Mouse (Mus musculus) kidney, adult 2 months (tissue): ENCODE measurements around the gene Trnau1ap. TPM values are rescaled to one million over a fixed set of nuclear protein-coding genes. Genes with fewer than 3 reads are reported as not detected.
"Not testable (repeated sequence)": the region's sequence is repeated elsewhere in the genome, so short reads cannot be mapped to it uniquely, and the experiment has no call there.

Source experiments
- DNase-seq: peaks from one replicate; pipeline ENCODE4 v3.0.0; 2021
- H3K27ac ChIP-seq: fragments of 200-500 bp; 2 replicates; pipeline ENCODE4 v1.5.1; 2012; ENCODE audit warnings: low read depth, low read length, control low read depth, inconsistent platforms; ENCODE audit not compliant: insufficient read depth
- H3K27me3 ChIP-seq: fragments of 200-500 bp; replicated peaks from 2 replicates; pipeline ENCODE4 v1.6.1; 2012; ENCODE audit warnings: mild to moderate bottlenecking, moderate library complexity, low read length, inconsistent platforms; ENCODE audit not compliant: control insufficient read depth, insufficient read depth
- H3K36me3 ChIP-seq: fragments of 200-500 bp; 2 replicates; pipeline ENCODE4 v1.6.1; 2012; ENCODE audit warnings: mild to moderate bottlenecking, moderate library complexity, low read length, inconsistent platforms; ENCODE audit not compliant: control insufficient read depth, insufficient read depth
- H3K4me1 ChIP-seq: fragments of 200-500 bp; 2 replicates; pipeline ENCODE4 v1.6.1; 2011; ENCODE audit warnings: low read length; ENCODE audit not compliant: control insufficient read depth, insufficient read depth
- H3K4me3 ChIP-seq: fragments of 200-500 bp; 2 replicates; pipeline ENCODE4 v1.5.1; 2011; ENCODE audit warnings: mild to moderate bottlenecking, low read depth, low read length, control low read depth; ENCODE audit not compliant: insufficient read depth
- CTCF ChIP-seq: fragments of 200-500 bp; conservative IDR thresholded peaks from 2 replicates; pipeline ENCODE4 v1.5.1; 2011; ENCODE audit warnings: low read depth, mild to moderate bottlenecking, control low read depth, low read length, moderate library complexity, mixed read lengths; ENCODE audit not compliant: insufficient read depth, insufficient read length
- POLR2A ChIP-seq: fragments of 200-500 bp; IDR thresholded peaks from one replicate; pipeline ENCODE4 v1.6.1; 2011; ENCODE audit warnings: low read depth, low read length, control low read depth
- WGBS: fragments of 180-500 bp; shearing (Covaris S2); methylation state at CpG from one replicate; pipeline ENCODE4 v1.1.7; 2018; 5-methylcytosine and 5-hydroxymethylcytosine counted together
- polyA plus RNA-seq: library from polyadenylated mRNA; depleted of rRNA; stranded (reverse); fragments of >200 nt; gene quantifications from 2 replicates; pipeline ENCODE4 v1.2.3, GENCODE M21; 2012

The Trnau1ap gene
- polyA plus RNA-seq, 1 experiment: 30.2 TPM

- Histone ChIP-seq H3K4me3 (no peak overlapping the region), H3K27me3 (no peaks in the 10 kb centered on the region), H3K36me3 (no peaks in the 10 kb centered on the region), H3K4me1 (peaks cover 4% of the 10 kb centered on the region; the same call in 1 of the 2 replicates), H3K27ac (no peak overlapping the region)
- DNase-seq: no peak
- TF ChIP-seq CTCF (no peak), POLR2A (no peak)
- 77% methylated on average over 4 of the region's 4 CpGs for WGBS
Measured at GRCm38 (mm10) chr4:132291056-132291455, 38.3 kb downstream of the Trnau1ap start.

DNA sequence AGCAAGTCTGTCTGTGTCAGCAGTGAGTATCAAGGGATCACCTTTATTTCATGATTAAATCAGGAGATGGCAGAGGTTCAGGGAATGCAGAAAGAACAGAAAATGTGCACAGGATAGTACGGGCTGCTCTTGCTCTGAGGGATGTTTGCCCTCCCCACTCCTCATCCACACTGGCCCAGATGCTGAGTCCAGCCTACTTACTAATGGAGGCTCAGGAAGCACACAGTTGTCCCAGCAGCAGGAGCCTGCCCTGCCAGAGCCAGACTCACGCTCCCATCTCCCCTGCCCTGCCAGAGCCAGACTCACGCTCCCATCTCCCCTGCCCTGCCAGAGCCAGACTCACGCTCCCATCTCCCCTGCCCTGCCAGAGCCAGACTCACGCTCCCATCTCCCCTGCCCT, 40.5 kb downstream of the Trnau1ap start:
- not testable (repeated sequence) for DNase-seq, H3K36me3 ChIP-seq

DNA sequence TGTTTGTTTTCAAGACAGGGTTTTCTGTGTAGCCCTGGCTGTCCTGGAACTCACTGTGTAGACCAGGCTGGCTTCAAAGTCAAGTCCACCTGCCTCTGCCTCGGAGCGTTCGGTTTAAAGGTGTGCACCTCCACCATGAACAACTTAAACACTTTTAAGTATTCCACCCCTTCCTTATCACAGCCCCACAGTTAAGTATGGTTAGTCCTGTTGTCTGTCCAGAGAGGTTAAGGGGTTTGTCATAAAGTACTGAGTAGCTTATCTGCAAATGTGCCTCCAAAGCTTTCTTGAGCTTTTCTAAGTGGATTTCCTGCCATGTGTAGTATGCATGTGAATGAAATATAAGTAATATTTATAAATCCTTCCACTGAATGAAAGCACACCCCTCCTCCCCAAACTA, 53.4 kb downstream of the Trnau1ap start:
- TF ChIP-seq CTCF (no peak), POLR2A (no peak)
- H3K36me3 ChIP-seq: no peaks in the 10 kb centered on the region
- WGBS: 87% methylated on average over 3 of the region's 3 CpGs
- no peaks in the 10 kb centered on the region for H3K4me1 ChIP-seq
- H3K27me3 ChIP-seq: no peaks in the 10 kb centered on the region
- H3K27ac ChIP-seq: no peak overlapping the region
- no peak overlapping the region for H3K4me3 ChIP-seq
- DNase-seq: no peak

More for the DNA sequence above, 40.5 kb downstream of the Trnau1ap start:
- WGBS: 92% methylated on average over 4 of the region's 5 CpGs
- H3K27ac ChIP-seq, H3K27me3 ChIP-seq, H3K4me1 ChIP-seq, H3K4me3 ChIP-seq: not testable (repeated sequence)

DNA sequence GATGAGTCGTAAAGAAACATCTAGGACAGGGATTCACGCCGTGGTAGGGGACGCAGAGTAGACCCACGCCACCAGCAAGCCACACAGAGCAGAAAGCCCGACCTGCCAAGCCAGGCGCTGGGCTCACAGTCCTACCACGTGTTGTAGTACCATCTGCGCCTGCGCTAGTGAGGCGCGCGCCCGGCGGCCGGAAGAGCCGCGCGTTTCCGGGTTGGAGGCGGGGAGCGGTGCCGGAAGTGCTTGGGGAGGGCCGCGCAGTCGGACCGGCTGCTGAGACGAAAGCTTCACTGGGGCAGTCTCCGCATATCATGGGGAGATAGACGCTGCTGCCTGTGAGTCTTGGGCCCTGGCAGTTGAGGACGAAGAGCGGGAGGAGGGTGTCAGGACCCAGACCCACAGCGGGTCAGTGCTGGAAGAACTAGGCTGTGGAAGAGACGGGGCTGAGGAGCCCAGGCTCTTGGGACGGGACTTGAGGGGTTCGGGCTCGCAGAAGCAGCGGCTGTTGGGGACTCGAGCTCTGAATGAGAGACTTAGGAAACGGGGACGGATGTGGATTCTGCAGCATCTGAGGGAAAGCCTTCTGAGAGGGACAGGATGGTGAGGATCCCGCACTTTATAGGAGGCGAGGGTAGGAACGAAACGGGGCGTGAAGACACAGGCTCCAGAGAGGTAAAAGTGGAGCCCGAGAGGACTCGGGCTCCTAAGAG, 55.0 kb downstream of the Trnau1ap start, which contains the start of gene Taf12:
Gene Taf12 (plus strand): TSS at position 220 of the 707 bp plus-strand sequence.
- Histone ChIP-seq H3K36me3 (no peaks in the 10 kb centered on the region), H3K4me1 (no peaks in the 10 kb centered on the region; the same call in 1 of the 2 replicates), H3K27me3 (no peaks in the 10 kb centered on the region), H3K4me3 (peak within 1 kb of the TSS; percentile 96), H3K27ac (peak within 1 kb of the TSS; percentile 87)
- DNase-seq: peak; percentile 96
- WGBS: under 1% methylated on average over 48 of the region's 48 CpGs
- TF ChIP-seq POLR2A (peak; percentile 97), CTCF (no peak)

DNA sequence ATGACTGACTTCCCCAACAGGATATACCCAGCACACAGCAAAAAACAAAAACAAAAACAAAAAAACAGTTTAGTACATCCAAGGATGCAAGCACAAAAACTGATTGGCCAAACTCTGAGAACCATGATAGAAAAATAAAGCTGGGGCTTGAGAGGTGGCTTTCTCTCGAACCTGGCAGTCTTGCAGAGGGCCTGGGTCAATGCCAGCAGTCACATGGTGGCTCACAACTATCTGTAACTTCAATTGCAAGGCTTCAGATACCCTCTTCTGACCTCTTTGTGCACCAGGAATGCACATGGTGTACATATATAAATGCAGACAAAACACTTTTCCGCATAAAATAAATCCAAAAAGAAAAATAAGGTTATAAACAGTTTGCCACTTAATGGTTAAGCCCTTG, 56.2 kb downstream of the Trnau1ap start:
- Histone ChIP-seq H3K4me3 (no peak overlapping the region), H3K36me3 (no peaks in the 10 kb centered on the region), H3K27me3 (no peaks in the 10 kb centered on the region), H3K4me1 (no peaks in the 10 kb centered on the region; the same call in 1 of the 2 replicates), H3K27ac (no peak overlapping the region)
- 42% methylated on average over 2 of the region's 2 CpGs for WGBS
- no peak for TF ChIP-seq POLR2A
- no peak for TF ChIP-seq CTCF
- peak; percentile 21 for DNase-seq

DNA sequence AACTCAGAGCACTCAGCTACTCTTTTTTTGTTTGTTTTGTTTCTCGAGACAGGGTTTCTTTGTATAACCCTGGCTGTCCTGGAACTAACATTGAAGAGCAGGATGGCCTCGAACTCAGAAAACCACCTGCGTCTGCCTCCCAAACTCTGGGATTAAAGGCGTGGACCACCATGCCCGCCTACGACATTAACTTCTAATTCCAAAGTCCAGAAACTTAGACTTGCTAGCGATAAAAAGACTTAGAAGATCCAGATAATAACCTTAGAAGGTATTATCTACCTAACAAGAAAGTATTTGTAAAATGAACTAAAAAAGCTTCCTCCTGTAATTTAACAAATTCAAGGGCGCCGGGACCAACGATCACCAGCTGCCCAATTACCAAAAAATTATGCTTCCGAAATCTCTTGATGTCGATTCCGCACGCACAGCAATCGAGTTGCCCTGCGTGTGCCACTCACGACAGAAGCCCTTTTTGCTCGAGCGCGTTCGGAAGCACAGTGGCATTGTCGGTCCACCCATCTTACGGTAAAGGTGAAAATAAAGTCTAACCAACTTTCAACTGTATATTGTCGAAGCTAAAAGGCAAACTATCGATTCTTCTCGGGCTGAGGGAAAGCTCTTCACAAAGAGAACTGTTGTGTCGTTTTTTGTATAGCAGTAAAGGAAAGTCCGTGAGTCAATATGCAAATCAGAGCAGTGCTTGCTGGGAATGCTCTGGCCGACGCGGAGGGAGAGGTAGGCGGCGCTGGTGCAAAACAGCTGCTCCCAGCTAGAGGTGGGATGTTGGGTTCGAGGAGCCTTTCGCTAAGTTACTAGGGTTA, 59.4 kb downstream of the Trnau1ap start:
- TF ChIP-seq CTCF: peak; percentile 48
- peak; percentile 100 for TF ChIP-seq POLR2A
- WGBS: under 1% methylated on average over 35 of the region's 35 CpGs
- DNase-seq: peak; percentile 93

GRCm38 (mm10) chr4:132268871-132269739, 60.2 kb downstream of the Trnau1ap start:
- Histone ChIP-seq H3K27me3 (no peaks in the 10 kb centered on the region), H3K36me3 (no peaks in the 10 kb centered on the region), H3K4me3 (no peak overlapping the region), H3K27ac (no peak overlapping the region), H3K4me1 (no peaks in the 10 kb centered on the region; the same call in 1 of the 2 replicates)
- no peak for TF ChIP-seq POLR2A
- TF ChIP-seq CTCF: no peak; the same call in 1 of the 2 replicates
- DNase-seq: peak; percentile 41
- WGBS: 8% methylated on average over 6 of the region's 6 CpGs

More for the DNA sequence above, 59.4 kb downstream of the Trnau1ap start:
- Histone ChIP-seq H3K36me3 (no peaks in the 10 kb centered on the region), H3K4me3 (peak overlapping the region; percentile 56), H3K27me3 (no peaks in the 10 kb centered on the region), H3K4me1 (no peaks in the 10 kb centered on the region; the same call in 1 of the 2 replicates), H3K27ac (peak overlapping the region; percentile 99)
